Mouse (Mus musculus): ENCODE data around the gene Paqr5.
A peak's percentile ranks its signal among the peaks of the same experiment; 100 is the strongest.

The Paqr5 gene

DNA sequence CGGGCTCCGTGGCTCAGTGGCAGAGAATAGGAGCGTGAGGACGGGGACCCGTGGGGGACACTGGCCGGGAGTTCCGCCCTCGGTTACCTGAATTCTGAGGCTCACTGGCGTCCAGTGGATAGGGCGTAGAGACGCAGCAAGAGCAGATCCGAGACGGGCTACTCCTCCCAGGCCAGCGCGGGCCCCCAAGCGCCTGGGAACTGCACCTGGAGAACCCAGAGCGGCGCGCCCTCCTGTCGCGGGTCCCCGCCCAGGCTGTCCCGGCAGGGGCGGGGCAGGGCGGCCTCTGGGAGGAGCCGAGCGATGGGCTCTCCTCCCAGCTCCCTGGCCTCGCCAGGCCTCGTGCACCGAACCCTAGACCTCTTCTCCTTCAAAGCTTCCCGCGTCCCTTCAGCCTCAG is at the start of gene Paqr5:
Gene Paqr5 (minus strand): TSS at position 257 of the 400 bp plus-strand sequence.
- DNase-seq (ENCODE audit: low read depth, low spot score), result peak; percentile 26

DNA sequence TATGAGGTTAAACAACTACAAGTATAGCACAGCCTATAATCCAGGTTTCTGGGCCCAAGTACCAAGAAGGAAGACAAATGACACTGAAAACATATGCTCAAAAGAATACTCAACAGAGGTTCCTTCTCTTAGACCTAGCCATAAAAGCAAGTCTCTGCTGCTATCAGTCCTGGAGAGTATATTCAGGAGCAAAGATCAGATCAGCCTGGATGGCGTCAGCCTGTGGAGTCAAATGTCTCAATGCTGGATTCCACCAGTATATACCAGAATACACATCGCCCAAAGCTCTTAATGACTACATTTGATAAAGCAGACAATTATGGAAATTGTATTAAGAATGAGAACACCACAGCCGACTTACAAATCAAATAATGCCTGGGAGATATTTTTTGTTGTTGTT is 35.6 kb upstream of the Paqr5 start:
- no peak for DNase-seq (ENCODE audit: low read depth, low spot score)

DNA sequence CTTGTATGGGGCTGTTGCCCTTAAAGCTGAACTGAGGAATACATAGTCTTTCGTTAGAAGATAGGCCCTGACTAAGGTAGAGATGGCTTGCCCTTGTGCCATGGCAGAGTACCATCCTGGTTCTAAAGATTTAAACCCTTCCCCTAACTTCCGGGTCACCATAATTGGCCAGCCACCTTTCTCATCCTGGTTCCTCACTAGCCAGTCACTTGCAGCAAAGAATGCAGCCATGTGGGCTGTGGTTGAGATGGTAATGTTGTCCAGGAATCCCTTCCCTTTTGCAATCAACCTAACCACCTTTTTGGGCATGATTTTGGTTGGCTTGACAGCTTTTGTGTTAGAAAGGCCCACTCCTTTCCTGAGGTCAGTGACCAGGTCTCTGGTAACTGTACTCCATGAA is 33.8 kb upstream of the Paqr5 start:
- no peak for DNase-seq (ENCODE audit: low read depth, low spot score)

DNA sequence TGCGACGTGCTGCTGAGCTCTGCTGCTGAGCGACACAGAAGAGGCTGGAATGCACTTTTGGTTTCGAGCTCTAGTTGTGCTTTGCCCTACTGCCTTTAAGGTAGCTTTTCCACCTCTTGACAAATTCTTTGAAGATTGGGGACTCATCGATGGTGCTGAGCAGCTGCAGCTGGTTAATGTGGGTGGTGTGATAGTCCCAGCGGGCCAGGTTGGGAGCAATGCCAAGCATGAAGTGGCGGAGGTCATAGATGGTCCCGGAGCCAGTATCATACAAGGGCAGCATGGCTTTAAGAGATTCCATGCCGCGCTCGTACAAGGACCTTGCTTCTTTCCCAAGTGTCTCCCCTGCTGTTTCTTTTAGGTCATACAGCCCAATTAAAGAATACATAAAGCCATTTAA is 33.3 kb upstream of the Paqr5 start:
- no peak for DNase-seq (ENCODE audit: low read depth, low spot score)

DNA sequence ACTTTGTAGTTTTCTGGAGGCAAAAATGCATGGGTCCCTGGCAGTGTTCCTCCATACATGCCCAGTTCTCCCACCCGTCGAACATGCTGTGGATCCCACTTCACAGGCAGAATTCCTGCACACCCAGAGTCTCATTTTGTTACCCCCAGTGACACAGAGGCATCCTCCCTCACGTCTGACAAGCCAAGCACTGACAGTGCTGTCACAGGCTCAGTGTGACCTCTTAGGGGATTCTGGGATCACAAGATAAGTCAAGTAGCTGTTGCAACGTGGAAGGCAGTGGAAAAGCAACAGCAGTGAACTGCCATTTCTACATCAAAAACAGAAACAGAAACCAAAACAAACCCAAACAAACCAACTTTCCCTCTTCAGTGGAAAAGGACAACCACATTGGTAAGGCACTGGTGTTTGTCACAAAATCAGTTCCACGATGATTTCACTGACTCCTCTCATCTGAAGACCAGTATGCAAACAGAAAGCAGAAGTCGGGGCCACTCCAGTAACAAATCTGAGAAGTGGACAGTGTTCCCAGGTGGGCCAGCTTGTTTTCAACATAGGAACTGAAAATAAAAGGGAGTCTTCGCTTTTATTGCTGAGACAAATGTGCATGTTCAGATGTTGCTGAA is 31.3 kb upstream of the Paqr5 start:
- DNase-seq (ENCODE audit: low read depth, low spot score), result no peak

DNA sequence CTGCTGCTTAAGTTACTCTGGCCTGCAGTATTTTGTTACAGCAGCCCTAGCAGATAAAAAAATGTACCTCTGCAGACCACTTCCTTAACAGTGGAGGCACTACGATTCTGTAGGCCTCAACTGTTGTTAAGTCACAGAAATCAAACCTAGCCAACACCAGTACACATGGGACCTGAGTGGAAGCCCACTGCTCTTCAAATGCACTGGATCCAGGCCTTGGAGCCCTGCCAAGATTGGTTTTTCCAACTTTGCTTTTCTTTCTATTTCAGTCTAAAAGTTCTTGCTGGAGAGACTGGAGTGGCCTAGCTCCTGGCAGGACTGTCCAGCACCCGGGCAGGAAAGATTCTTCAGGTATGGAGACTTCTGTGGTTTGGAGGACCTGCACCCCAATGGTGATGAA is 29.6 kb upstream of the Paqr5 start:
- DNase-seq (ENCODE audit: low read depth, low spot score), result no peak

DNA sequence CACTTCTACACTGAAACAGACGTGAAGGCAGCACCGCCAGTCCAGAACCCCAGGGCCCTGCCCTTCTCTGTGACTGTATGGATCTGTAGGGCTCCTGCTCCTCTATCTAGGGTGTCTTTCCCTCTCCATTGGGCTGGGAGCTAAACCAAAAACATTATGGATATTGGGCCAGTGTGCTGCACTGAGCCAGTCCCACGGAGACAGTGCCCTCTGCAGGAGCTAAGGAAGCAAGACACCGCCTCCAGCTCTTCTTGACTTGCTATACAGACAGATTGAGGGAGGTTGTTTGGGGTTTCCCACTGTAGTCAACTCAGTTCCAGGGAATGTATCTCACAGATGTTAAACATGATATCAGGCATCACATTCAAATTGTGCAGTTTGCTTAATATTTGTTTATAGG is 24.1 kb upstream of the Paqr5 start:
- DNase-seq (ENCODE audit: low read depth, low spot score), result peak; percentile 35

DNA sequence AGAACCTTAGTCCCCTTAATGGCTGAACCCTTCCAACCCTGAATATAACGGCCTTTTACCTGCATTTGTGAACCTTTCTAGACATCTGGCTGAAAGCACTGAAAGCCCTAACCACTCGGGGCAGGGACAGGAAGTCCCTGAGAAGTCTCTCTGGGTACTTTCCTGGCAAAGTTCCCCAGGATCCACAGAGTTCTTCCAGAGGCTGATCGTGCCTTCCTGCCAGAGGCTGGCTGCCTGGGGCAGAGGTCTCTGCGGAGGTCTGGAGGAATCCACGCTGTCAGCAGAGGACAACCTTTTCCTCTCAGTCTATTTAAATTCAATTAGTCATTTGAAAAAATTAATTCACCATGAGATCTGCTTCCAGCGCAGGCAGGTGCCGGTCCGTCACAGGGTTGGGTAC is 22.5 kb upstream of the Paqr5 start:
- DNase-seq (ENCODE audit: low read depth, low spot score), result no peak

DNA sequence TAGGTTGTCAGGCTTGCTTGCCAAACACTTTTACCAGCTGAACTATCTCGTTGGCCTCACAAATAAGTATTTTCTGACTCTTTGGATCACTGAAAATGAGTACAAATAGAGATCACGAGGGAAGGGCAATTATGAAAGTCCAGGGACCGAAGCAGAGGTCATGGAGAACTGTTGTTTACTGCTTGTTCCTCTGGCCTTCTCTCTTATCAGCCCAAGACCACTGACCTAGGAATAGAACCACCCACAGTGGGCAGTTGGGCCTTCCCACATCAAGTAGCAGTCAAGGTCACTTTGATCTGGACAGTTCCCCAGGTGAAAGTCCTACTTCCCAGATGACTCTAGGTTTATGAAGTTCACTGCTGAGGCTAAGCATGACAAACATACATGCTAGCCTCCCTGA is 15.5 kb upstream of the Paqr5 start:
- DNase-seq (ENCODE audit: low read depth, low spot score), result no peak

DNA sequence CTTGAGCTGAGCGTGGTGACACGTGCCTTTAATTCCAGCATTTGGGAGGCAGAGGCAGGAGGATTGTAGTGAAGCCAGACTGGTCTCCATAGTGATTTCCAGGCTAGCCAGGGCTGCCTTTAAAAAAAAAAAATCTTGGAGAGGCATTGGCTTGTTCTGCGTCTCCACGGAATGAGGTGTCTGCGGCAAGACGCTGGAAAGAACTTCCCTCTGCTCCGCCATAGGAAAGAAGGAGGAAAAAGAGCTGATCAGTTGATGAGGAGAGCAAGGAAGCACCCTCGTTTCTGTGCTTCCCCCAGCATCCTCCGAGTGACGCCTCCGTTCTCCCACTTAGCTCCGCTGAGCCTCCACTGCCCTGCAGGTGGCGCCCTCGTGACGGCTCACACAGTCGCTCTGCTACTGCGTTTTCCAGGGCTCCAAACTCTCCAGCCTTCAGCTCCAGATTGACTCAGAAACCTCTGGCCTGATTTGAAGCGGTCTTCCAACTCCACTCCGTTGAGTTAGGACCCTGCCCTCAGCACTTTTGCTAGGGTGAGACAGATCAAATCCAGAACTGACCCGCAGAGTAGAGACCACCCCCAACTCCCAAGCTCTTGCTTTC is 13.5 kb upstream of the Paqr5 start:
- peak; percentile 88 for DNase-seq (ENCODE audit: low read depth, low spot score)

DNA sequence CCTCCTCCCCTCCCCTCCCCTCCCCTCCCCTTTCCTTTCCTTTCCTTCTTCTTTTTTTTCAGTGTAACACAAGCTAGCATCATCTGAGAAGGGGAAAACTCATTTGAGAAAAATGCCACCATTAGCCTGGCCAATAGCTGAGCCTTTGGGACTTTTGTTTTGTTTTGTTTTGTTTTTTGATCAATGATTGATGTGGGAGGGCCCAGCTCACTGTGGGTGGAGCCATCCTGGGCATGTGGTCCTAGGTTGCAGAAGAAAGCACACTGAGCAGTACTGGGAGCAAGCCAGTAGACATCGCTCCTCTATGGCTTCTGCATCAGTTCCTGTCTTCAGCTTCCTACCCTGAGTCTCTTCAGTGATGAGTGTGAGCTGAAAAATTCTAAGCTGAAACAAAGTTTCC is 9.2 kb upstream of the Paqr5 start:
- DNase-seq (ENCODE audit: low read depth, low spot score), result no peak

DNA sequence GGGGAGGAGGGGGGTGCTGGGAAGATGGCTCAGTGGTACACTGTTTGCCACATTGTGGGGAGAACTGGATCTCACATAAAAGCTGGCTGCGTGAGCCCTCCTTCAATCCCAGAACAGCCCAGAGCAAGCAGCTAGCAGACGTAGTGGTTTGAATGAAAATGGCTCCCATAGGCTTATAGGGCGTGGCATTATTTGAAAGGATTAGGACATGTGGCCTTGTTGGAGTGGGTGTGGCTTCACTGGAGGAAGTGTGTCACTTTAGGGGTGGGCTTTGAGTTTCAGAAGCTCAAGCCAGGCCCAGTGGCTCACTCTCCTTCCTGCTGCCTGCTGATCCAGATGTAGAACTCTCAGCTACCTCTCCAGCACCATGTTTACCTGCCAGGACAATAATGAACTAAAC is 5.5 kb upstream of the Paqr5 start:
- DNase-seq (ENCODE audit: low read depth, low spot score), result no peak

DNA sequence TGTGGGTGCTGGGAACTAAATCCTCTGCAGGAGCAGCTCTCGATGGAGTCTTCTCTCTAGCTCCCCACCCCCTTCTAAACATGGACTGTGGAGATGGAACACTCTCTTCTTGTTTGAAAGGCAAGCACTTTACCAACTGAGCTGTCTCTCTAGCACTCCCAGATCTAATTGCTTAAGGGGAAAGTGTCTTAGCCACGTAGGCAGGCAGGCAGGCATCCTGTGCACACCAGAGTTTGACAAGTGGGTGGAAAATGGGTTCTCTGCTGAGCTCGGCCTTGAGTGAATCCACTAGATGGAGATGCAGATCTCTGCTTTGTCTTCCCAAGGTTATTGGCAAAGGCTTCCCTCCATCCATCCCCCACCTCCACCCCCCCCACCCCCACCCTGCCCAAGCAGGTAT is 1.4 kb upstream of the Paqr5 start:
- no peak for DNase-seq (ENCODE audit: low read depth, low spot score)

DNA sequence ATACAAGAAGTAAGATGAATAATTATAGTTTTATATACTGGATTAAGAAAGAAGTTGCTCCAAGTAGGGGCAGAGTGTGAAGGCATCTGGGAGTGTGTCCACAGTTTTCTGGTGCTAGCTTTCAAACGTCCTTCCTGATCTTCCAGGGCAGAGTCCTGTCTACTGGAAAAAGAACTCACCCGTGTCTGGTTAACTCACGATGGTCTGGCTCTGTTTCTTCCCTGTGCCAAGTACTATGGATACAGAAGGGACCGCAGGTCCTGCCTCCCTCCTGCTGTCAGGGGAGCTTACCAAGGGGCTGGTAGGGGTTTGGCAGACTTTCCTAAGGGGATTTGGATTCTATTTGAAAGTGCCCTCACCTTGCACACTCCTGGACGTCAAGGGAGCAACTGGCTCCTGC is 1.6 kb downstream of the Paqr5 start:
- DNase-seq (ENCODE audit: low read depth, low spot score), result no peak

DNA sequence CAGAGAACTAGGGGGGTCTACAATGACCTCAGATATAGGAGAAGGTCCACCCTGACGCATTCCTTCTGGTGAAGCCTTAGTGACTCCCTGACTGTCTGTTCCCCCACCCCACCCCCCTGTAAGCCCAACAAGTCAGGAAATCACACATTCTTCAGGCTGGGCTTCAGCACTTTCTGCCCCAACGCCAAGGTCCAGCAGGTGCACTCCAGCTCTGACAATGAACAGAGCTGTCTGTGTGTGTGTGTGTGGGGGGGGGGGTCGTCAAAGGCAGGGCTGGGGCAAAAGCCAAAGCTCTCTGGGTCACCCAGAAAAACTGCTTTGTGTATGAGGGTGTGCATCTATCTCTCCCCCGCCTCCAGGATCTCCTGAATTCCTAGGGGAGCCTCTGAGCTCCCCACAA is 2.8 kb downstream of the Paqr5 start:
- no peak for DNase-seq (ENCODE audit: low read depth, low spot score)

DNA sequence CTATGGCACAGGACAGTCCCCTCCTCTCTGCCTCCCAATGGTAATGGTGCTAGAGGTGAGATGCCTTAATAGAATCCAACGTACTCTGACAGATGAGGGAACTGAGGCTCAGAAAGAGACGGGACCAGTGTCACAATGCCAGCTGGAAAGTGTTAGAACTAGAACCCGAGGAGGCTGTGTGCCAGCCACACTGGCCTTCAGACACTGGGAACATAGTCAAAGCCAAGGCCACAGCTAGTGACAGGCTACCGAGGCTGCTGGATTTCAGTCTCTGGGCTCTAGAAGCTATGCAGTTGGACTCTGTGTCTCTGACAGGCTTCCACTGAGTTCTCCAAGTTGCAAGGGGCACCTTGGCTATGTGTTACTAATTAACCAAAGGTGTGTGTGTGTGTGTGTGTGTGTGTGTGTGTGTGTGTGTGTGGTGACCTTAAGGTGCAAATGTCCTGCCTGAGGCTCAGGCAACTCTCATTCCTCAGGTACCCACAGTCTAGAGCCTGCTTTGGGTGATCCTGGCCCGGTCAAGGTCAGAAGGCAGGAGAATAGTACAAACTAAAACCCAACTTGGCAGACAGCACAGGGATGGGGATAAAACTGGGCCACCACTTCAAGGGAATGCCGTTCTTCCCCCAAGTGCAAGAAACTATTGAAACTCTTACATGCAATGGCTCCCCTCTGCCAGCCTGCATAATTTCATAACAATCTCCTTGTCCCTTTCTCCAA is 3.5 kb downstream of the Paqr5 start:
- no peak for DNase-seq (ENCODE audit: low read depth, low spot score)

DNA sequence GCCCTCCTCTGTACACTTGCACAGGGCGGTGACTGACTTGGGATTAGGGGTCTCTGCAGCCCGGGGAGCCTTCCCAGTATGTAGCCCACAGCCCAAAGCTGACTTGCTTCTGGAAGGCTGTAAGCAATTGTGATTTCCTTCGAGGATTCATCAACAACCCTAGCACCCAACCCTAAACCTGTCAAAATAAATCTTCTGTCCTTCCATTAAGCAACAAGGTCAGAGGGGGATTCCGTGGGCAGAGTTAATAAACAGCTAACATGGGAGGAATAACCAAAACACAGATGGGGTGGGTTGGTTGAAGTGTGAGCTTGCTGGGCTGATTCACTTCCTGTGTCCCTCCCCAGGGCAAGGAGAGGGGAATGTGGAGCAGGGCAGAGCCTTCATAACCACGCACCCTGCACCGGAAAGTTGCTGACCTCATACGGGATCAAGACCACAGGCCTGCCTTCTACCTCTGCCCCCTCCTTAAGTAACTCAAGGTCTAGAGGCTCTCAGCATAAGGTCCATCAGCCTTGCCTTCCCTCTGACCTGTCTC is 5.0 kb downstream of the Paqr5 start:
- DNase-seq (ENCODE audit: low read depth, low spot score), result no peak

DNA sequence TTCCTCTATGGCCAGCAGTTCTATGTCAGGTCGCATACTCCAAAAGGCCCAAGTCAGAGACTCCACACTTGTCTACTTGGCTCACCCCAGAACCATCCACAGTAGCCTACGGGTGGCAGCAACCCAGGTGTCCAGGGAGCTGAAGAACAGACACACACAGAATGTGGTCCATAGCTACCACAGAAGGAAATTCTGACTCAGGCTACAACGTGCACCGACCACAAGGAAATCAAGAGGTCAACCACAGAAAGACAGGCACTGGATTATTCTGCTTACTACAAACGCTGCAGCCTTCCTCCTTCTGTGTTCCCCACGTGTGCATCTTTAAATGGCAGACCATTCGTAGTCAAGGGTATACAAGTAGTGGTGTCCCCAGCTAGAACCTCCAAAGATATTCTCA is 6.4 kb downstream of the Paqr5 start:
- no peak for DNase-seq (ENCODE audit: low read depth, low spot score)

DNA sequence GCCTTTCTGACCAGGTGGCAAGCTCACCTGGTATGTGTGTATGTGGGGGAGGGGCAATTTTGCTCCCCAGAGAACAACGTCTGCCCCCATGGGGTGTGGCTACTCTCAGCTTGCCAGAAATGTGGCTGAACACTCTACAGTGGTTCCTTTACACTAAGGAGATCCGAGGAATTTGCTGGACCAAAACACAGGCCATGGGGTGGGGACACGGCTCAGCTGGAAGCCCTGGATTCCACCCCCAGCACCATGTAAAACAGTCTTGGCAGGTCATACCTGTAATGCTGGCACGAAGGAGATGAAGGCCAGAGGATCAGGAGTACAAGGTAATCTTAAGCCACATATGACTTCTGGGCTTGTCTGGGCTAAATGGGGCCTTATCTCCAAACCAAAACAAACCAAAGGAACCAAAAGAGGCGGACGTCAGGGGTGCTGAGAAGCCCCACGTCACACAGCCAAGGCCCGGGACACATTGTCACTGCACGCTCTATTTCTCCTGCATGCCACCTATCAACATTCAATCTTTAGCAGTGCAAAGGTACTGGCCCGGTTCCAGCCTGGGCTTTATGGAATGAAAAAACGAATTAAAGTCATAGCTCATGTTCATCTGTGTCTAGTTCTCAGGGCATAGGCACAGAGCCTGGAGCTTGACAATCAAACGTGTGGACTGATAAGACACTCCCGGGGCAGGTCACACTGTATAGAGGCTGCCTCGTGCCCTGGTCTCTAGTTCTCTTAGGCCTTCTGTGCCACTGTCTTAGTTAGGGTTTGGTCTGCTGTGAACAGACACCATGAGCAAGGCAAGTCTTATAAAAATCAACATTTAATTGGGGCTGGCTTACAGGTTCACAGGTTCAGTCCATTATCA is 8.2 kb downstream of the Paqr5 start:
- no peak for DNase-seq (ENCODE audit: low read depth, low spot score)

DNA sequence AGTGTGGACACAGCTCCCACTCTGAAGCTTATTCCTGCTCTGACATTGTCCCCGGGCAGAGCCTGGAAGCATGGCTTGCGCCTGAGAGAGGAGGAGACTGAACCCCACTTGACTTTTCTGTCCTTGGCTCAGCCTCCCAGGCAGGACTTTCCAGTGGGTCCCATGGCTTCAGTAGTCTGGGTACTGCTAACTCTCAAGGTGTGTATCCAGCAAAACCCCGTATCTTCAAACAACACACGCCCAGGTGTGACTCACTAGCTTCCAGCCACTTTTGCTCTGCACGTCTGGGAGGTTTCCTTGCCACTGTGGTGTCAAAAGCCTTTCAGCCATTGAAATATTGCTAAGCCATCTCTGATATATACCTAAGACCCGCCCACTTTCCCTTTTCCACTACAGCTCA is 9.3 kb downstream of the Paqr5 start:
- DNase-seq (ENCODE audit: low read depth, low spot score), result no peak

DNA sequence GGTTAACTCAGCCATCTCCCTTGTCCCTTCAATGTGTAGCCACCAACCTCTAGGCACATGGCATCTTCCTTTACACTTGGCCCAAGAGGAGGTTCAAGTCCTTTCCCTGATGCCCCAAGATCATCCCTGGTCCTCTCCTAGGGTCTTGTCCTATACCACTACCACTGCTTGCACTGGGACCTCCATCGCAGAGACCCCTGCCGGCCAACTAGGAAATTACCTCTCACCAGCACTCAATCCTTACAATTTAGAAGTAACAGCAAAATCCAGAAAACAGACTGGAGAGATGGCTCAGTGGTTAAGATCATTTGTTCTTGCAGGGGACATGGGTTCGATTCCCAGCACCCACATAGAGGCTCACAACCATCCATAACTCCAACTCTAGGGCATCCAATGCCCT is 11.2 kb downstream of the Paqr5 start:
- DNase-seq (ENCODE audit: low read depth, low spot score), result no peak

Measured in mesoderm, embryonic 11.5 days (tissue).